Mouse (Mus musculus): ENCODE measurements around the gene Plekha1. TPM values are rescaled to one million over a fixed set of nuclear protein-coding genes. Genes with fewer than 3 reads are reported as not detected.

Plekha1 gene
- 10 to 100 TPM; 85.2 to 91.1 TPM for total RNA-seq (2021)
- long read RNA-seq, transcript Plekha1-202 (13 exons, 2,301 nt) = major isoform, 6 of 54 reads
- long read RNA-seq, partial matches to known transcripts = 2 of 54 reads
- long read RNA-seq, other reads (novel, unspliced or antisense) = 38 of 54 reads

GRCm38 (mm10) chr7:130865613-130866591 lies at the start of gene Plekha1:
Plekha1 (plus strand) TSS chr7:130865756.
- peak; percentile 96 to 98 for DNase-seq (ENCODE audit: low spot score in 2 of 2)

GRCm38 (mm10) chr7:130816243-130816642 lies 49.3 kb upstream of the Plekha1 start:
- DNase-seq (ENCODE audit: low spot score in 2 of 2) = no peak

GRCm38 (mm10) chr7:130818813-130819212 lies 46.7 kb upstream of the Plekha1 start:
- no peak for DNase-seq (ENCODE audit: low spot score in 2 of 2)

GRCm38 (mm10) chr7:130819624-130820023 lies 45.9 kb upstream of the Plekha1 start:
- no peak for DNase-seq (ENCODE audit: low spot score in 2 of 2)

GRCm38 (mm10) chr7:130823992-130824391 lies 41.6 kb upstream of the Plekha1 start:
- no peak for DNase-seq (ENCODE audit: low spot score in 2 of 2)

- no peak for DNase-seq (ENCODE audit: low spot score in 2 of 2)
Measured at GRCm38 (mm10) chr7:130826343-130826742, 39.2 kb upstream of the Plekha1 start.

GRCm38 (mm10) chr7:130827431-130827830 lies 38.1 kb upstream of the Plekha1 start:
- DNase-seq (ENCODE audit: low spot score in 2 of 2) = peak; percentile 64 to 65

- no peak for DNase-seq (ENCODE audit: low spot score in 2 of 2)
Measured at GRCm38 (mm10) chr7:130827844-130828403, 37.6 kb upstream of the Plekha1 start.

GRCm38 (mm10) chr7:130828475-130828874 lies 37.1 kb upstream of the Plekha1 start:
- DNase-seq (ENCODE audit: low spot score in 2 of 2) = no peak

GRCm38 (mm10) chr7:130831586-130831985 lies 34.0 kb upstream of the Plekha1 start:
- DNase-seq (ENCODE audit: low spot score in 2 of 2) = no peak

- DNase-seq (ENCODE audit: low spot score in 2 of 2) = no peak
Measured at GRCm38 (mm10) chr7:130834299-130834698, 31.3 kb upstream of the Plekha1 start.

- peak in 1 of 2 experiments; percentile 21 for DNase-seq (ENCODE audit: low spot score in 2 of 2)
Measured at GRCm38 (mm10) chr7:130834958-130835861, 30.3 kb upstream of the Plekha1 start.

GRCm38 (mm10) chr7:130836066-130836465 lies 29.5 kb upstream of the Plekha1 start:
- no peak for DNase-seq (ENCODE audit: low spot score in 2 of 2)

GRCm38 (mm10) chr7:130837941-130838657 lies 27.5 kb upstream of the Plekha1 start:
- DNase-seq (ENCODE audit: low spot score in 2 of 2) = peak; percentile 37 to 42

GRCm38 (mm10) chr7:130838658-130839025 lies 26.9 kb upstream of the Plekha1 start:
- no peak for DNase-seq (ENCODE audit: low spot score in 2 of 2)

- DNase-seq (ENCODE audit: low spot score in 2 of 2) = no peak
Measured at GRCm38 (mm10) chr7:130839380-130840100, 26.0 kb upstream of the Plekha1 start.

GRCm38 (mm10) chr7:130847164-130847718 lies 18.3 kb upstream of the Plekha1 start:
- DNase-seq (ENCODE audit: low spot score in 2 of 2) = no peak

- DNase-seq (ENCODE audit: low spot score in 2 of 2) = no peak
Measured at GRCm38 (mm10) chr7:130854684-130855292, 10.8 kb upstream of the Plekha1 start.

GRCm38 (mm10) chr7:130855681-130856080 lies 9.9 kb upstream of the Plekha1 start:
- DNase-seq (ENCODE audit: low spot score in 2 of 2) = no peak

Measured in layer of hippocampus, postnatal 10 days (tissue).